Mouse (Mus musculus): Measurements from ENCODE around the gene Rsl1.
"Not testable (repeated sequence)": the region's sequence is repeated elsewhere in the genome, so short reads cannot be mapped to it uniquely, and the experiment has no call there.

Rsl1 gene

GRCm38 (mm10) chr13:67172991-67173722 lies at the start of gene Rsl1:
Gene Rsl1, plus strand, starts transcription at chr13:67173182.
- DNase-seq (ENCODE audit: low read depth, low spot score): peak; percentile 83

GRCm38 (mm10) chr13:67124460-67124859 lies 48.5 kb upstream of the Rsl1 start:
- DNase-seq (ENCODE audit: low read depth, low spot score): no peak

GRCm38 (mm10) chr13:67127507-67127906 lies 45.5 kb upstream of the Rsl1 start:
- not testable (repeated sequence) for DNase-seq (ENCODE audit: low read depth, low spot score)

GRCm38 (mm10) chr13:67128038-67128721 lies 44.8 kb upstream of the Rsl1 start:
- peak; percentile 79 for DNase-seq (ENCODE audit: low read depth, low spot score)

- not testable (repeated sequence) for DNase-seq (ENCODE audit: low read depth, low spot score)
Observed at GRCm38 (mm10) chr13:67166122-67166521, 6.9 kb upstream of the Rsl1 start.

GRCm38 (mm10) chr13:67173723-67174055 lies 707 bp downstream of the Rsl1 start:
- DNase-seq (ENCODE audit: low read depth, low spot score): peak; percentile 11

GRCm38 (mm10) chr13:67194340-67194894 lies 21.4 kb downstream of the Rsl1 start, which contains the start of gene Zfp455:
Gene Zfp455, plus strand, starts transcription at chr13:67194506.
- peak; percentile 82 for DNase-seq (ENCODE audit: low read depth, low spot score)

- DNase-seq (ENCODE audit: low read depth, low spot score): no peak
Observed at GRCm38 (mm10) chr13:67201656-67202055, 28.7 kb downstream of the Rsl1 start.

GRCm38 (mm10) chr13:67214015-67214607 lies 41.1 kb downstream of the Rsl1 start:
- DNase-seq (ENCODE audit: low read depth, low spot score): peak; percentile 69

Data from A20 (cell line).